Mouse (Mus musculus) stomach, postnatal 0 days (tissue): ENCODE data around the gene Trim44. TPM values are rescaled to one million over a fixed set of nuclear protein-coding genes. Genes with fewer than 3 reads are reported as not detected.

Experiments
- ATAC-seq: fragments of 200-750 bp; cut with Nextera tagmentation; 2 replicates; pipeline ENCODE4 v1.8.0; 2017; ENCODE audit not compliant: low FRiP score, low TSS enrichment
- DNase-seq: peaks from one replicate; pipeline ENCODE4 v3.0.0-alpha.2; 2016; ENCODE audit warnings: low spot score
- H3K27ac ChIP-seq: fragments of 300-500 bp; sonication (generic); replicated peaks from 2 replicates; pipeline ENCODE4 v1.5.1; 2014; ENCODE audit warnings: mild to moderate bottlenecking, control low read depth
- H3K27me3 ChIP-seq: fragments of 300-500 bp; sonication (generic); 2 replicates; pipeline ENCODE4 v1.6.1; 2014; ENCODE audit warnings: low read length; ENCODE audit not compliant: control insufficient read depth, insufficient read depth
- H3K36me3 ChIP-seq: fragments of 300-500 bp; sonication (generic); 2 replicates; pipeline ENCODE4 v1.6.1; 2014; ENCODE audit warnings: low read length, mixed read lengths; ENCODE audit not compliant: control insufficient read depth, insufficient read depth
- H3K4me1 ChIP-seq: fragments of 300-500 bp; sonication (generic); replicated peaks from 2 replicates; pipeline ENCODE4 v1.6.1; 2014; ENCODE audit warnings: antibody characterized with exemption; ENCODE audit not compliant: control insufficient read depth, insufficient read depth
- H3K4me2 ChIP-seq: fragments of 300-500 bp; sonication (generic); replicated peaks from 2 replicates; pipeline ENCODE4 v1.6.1; 2014; ENCODE audit warnings: low read depth, mild to moderate bottlenecking, control low read depth, moderate library complexity
- H3K4me3 ChIP-seq: fragments of 300-500 bp; sonication (generic); 2 replicates; pipeline ENCODE4 v1.5.1; 2014; ENCODE audit warnings: low read depth, low read length, control low read depth
- H3K9ac ChIP-seq: fragments of 300-500 bp; sonication (generic); 2 replicates; pipeline ENCODE4 v1.6.1; 2014; ENCODE audit warnings: mild to moderate bottlenecking, low read length, control low read depth, mixed read lengths
- H3K9me3 ChIP-seq: fragments of 300-500 bp; sonication (generic); 2 replicates; pipeline ENCODE4 v1.6.1; 2016; ENCODE audit warnings: low read length; ENCODE audit not compliant: control insufficient read depth
- CTCF ChIP-seq: IDR thresholded peaks from 2 replicates; pipeline ENCODE4 v1.5.1; 2016; ENCODE audit warnings: antibody characterized with exemption, low read depth, mild to moderate bottlenecking, moderate library complexity
- EP300 ChIP-seq: optimal IDR thresholded peaks from 2 replicates; pipeline ENCODE3; 2016; ENCODE audit warnings: antibody characterized with exemption
- WGBS: fragments of 180-500 bp; shearing (Covaris S2); extraction: QIAGEN DNeasy Blood & Tissue Kit; methylation state at CpG from one replicate; pipeline ENCODE4 v1.1.7; 2014; 5-methylcytosine and 5-hydroxymethylcytosine counted together
- polyA plus RNA-seq: library from polyadenylated mRNA; unstranded; fragments of >200 nt; fragmentation: Nextera tagmentation; extraction: Ambion mirVana; gene quantifications from 2 replicates; pipeline ENCODE4 v1.2.1, GENCODE M21; 2015

Trim44 gene
- polyA plus RNA-seq, 1 experiment from 2014 or later = 10.1 TPM

GRCm38 (mm10) chr2:102302532-102302931, 105.1 kb downstream of the Trim44 start:
- no peak overlapping the region for H3K9ac ChIP-seq
- H3K9me3 ChIP-seq = no peaks in the 10 kb centered on the region
- H3K36me3 ChIP-seq = 0 out of 2 replicates have a peak, but pooled peaks cover 4% of the 10 kb centered on the region
- no peak for TF ChIP-seq CTCF
- no peak for TF ChIP-seq EP300
- 92% methylated on average over 1 of the region's 1 CpGs for WGBS
- H3K4me2 ChIP-seq = no peak overlapping the region
- no peak for DNase-seq
- no peak overlapping the region for H3K4me3 ChIP-seq
- ATAC-seq = no peak
- no peaks in the 10 kb centered on the region for H3K27me3 ChIP-seq
- H3K27ac ChIP-seq = no peak overlapping the region
- H3K4me1 ChIP-seq = no peaks in the 10 kb centered on the region

GRCm38 (mm10) chr2:102294827-102295270, 112.8 kb downstream of the Trim44 start:
- peaks cover 3% of the 10 kb centered on the region; the same call in 1 of the 2 replicates for H3K4me1 ChIP-seq
- WGBS = 31% methylated on average over 6 of the region's 6 CpGs
- DNase-seq = no peak

GRCm38 (mm10) chr2:102293181-102293580, 114.4 kb downstream of the Trim44 start:
- TF ChIP-seq EP300 (no peak), CTCF (no peak)
- Histone ChIP-seq H3K36me3 (no peaks in the 10 kb centered on the region), H3K4me1 (peaks cover 3% of the 10 kb centered on the region; the same call in 1 of the 2 replicates), H3K4me2 (no peak overlapping the region), H3K9me3 (no peaks in the 10 kb centered on the region), H3K4me3 (no peak overlapping the region), H3K27me3 (no peaks in the 10 kb centered on the region), H3K9ac (no peak overlapping the region), H3K27ac (no peak overlapping the region)
- no peak for ATAC-seq
- WGBS = 41% methylated on average over 1 of the region's 1 CpGs
- no peak for DNase-seq

More at GRCm38 (mm10) chr2:102294827-102295270, 112.8 kb downstream of the Trim44 start:
- no peak overlapping the region for H3K27ac ChIP-seq
- ATAC-seq = no peak
- H3K36me3 ChIP-seq = no peaks in the 10 kb centered on the region
- no peak overlapping the region for H3K9ac ChIP-seq
- no peak for TF ChIP-seq EP300
- TF ChIP-seq CTCF = no peak
- H3K9me3 ChIP-seq = no peaks in the 10 kb centered on the region
- H3K4me3 ChIP-seq = no peak overlapping the region
- H3K27me3 ChIP-seq = no peaks in the 10 kb centered on the region
- H3K4me2 ChIP-seq = no peak overlapping the region

GRCm38 (mm10) chr2:102292051-102292450, 115.6 kb downstream of the Trim44 start:
- Histone ChIP-seq H3K4me1 (peaks cover 3% of the 10 kb centered on the region; the same call in 1 of the 2 replicates), H3K4me2 (no peak overlapping the region), H3K9ac (no peak overlapping the region), H3K9me3 (no peaks in the 10 kb centered on the region), H3K27me3 (no peaks in the 10 kb centered on the region), H3K27ac (no peak overlapping the region), H3K36me3 (no peaks in the 10 kb centered on the region), H3K4me3 (no peak overlapping the region)
- TF ChIP-seq CTCF (no peak), EP300 (no peak)
- DNase-seq = no peak
- no peak for ATAC-seq
- 68% methylated on average over 1 of the region's 1 CpGs for WGBS

GRCm38 (mm10) chr2:102291533-102291932, 116.1 kb downstream of the Trim44 start:
- ATAC-seq (no peak), DNase-seq (no peak)
- TF ChIP-seq EP300 (no peak), CTCF (no peak)
- no peaks in the 10 kb centered on the region for H3K27me3 ChIP-seq
- no peak overlapping the region for H3K4me3 ChIP-seq
- peaks cover 3% of the 10 kb centered on the region; the same call in 1 of the 2 replicates for H3K4me1 ChIP-seq
- H3K9ac ChIP-seq = no peak overlapping the region
- H3K4me2 ChIP-seq = no peak overlapping the region
- no peak overlapping the region for H3K27ac ChIP-seq
- H3K36me3 ChIP-seq = no peaks in the 10 kb centered on the region
- 83% methylated on average over 2 of the region's 2 CpGs for WGBS
- no peaks in the 10 kb centered on the region for H3K9me3 ChIP-seq

- H3K36me3 ChIP-seq = no peaks in the 10 kb centered on the region
- TF ChIP-seq EP300 (no peak), CTCF (peak; percentile 85)
- H3K4me1 ChIP-seq = peaks cover 2% of the 10 kb centered on the region; the same call in 1 of the 2 replicates
- no peak overlapping the region for H3K27ac ChIP-seq
- DNase-seq (peak; percentile 67), ATAC-seq (no peak)
- 52% methylated on average over 5 of the region's 5 CpGs for WGBS
- no peak overlapping the region for H3K4me2 ChIP-seq
- no peaks in the 10 kb centered on the region for H3K27me3 ChIP-seq
- H3K4me3 ChIP-seq = no peak overlapping the region
- H3K9me3 ChIP-seq = no peaks in the 10 kb centered on the region
- H3K9ac ChIP-seq = no peak overlapping the region
Observed at GRCm38 (mm10) chr2:102290041-102290440, 117.6 kb downstream of the Trim44 start.
